Mouse (Mus musculus): ENCODE results near the gene Spata2.

Gene Spata2

GRCm38 (mm10) chr2:167492713-167493636 is at the start of gene Spata2:
TSS of gene Spata2 (minus strand) at chr2:167492887.
- peak; percentile 88 for DNase-seq

GRCm38 (mm10) chr2:167542361-167542760 is 49.7 kb upstream of the Spata2 start:
- DNase-seq, result no peak

- DNase-seq, result no peak
Observed at GRCm38 (mm10) chr2:167541761-167542160, 49.1 kb upstream of the Spata2 start.

GRCm38 (mm10) chr2:167541324-167541723 is 48.6 kb upstream of the Spata2 start:
- DNase-seq, result no peak

GRCm38 (mm10) chr2:167540477-167541110 is 47.9 kb upstream of the Spata2 start:
- no peak for DNase-seq

- DNase-seq, result no peak
Observed at GRCm38 (mm10) chr2:167539536-167540476, 47.1 kb upstream of the Spata2 start.

GRCm38 (mm10) chr2:167538671-167539306 is 46.1 kb upstream of the Spata2 start:
- DNase-seq, result no peak

GRCm38 (mm10) chr2:167537476-167538297 is 45.0 kb upstream of the Spata2 start, which contains the start of gene Snai1:
TSS of gene Snai1 (plus strand) at chr2:167538195.
- peak; percentile 83 for DNase-seq

GRCm38 (mm10) chr2:167536320-167536945 is 43.7 kb upstream of the Spata2 start:
- DNase-seq, result no peak

- DNase-seq, result no peak
Observed at GRCm38 (mm10) chr2:167533880-167534279, 41.2 kb upstream of the Spata2 start.

- peak; percentile 66 for DNase-seq
Observed at GRCm38 (mm10) chr2:167532131-167532530, 39.4 kb upstream of the Spata2 start.

GRCm38 (mm10) chr2:167530536-167530935 is 37.8 kb upstream of the Spata2 start:
- no peak for DNase-seq

GRCm38 (mm10) chr2:167529935-167530513 is 37.3 kb upstream of the Spata2 start:
- no peak for DNase-seq

- DNase-seq, result peak; percentile 33
Observed at GRCm38 (mm10) chr2:167528278-167528677, 35.6 kb upstream of the Spata2 start.

- DNase-seq, result no peak
Observed at GRCm38 (mm10) chr2:167519606-167520252, 27.0 kb upstream of the Spata2 start.

- DNase-seq, result no peak
Observed at GRCm38 (mm10) chr2:167515688-167516087, 23.0 kb upstream of the Spata2 start.

- no peak for DNase-seq
Observed at GRCm38 (mm10) chr2:167514641-167515040, 22.0 kb upstream of the Spata2 start.

GRCm38 (mm10) chr2:167512970-167513369 is 20.3 kb upstream of the Spata2 start:
- no peak for DNase-seq

GRCm38 (mm10) chr2:167512365-167512764 is 19.7 kb upstream of the Spata2 start:
- DNase-seq, result no peak

- no peak for DNase-seq
Observed at GRCm38 (mm10) chr2:167510485-167510884, 17.8 kb upstream of the Spata2 start.
